Mouse (Mus musculus): ENCODE measurements around the gene Gtf2i. TPM values are rescaled to one million over a fixed set of nuclear protein-coding genes. Genes with fewer than 3 reads are reported as not detected.
"Not testable (repeated sequence)": the region's sequence is repeated elsewhere in the genome, so short reads cannot be mapped to it uniquely, and the experiment has no call there.

Gtf2i gene
- polyA plus RNA-seq, 1 experiment from 2014 or later: 127 TPM

GRCm38 (mm10) chr5:134341721-134342120 is 27.2 kb upstream of the Gtf2i start:
- 85% methylated on average over 5 of the region's 5 CpGs for WGBS

DNA sequence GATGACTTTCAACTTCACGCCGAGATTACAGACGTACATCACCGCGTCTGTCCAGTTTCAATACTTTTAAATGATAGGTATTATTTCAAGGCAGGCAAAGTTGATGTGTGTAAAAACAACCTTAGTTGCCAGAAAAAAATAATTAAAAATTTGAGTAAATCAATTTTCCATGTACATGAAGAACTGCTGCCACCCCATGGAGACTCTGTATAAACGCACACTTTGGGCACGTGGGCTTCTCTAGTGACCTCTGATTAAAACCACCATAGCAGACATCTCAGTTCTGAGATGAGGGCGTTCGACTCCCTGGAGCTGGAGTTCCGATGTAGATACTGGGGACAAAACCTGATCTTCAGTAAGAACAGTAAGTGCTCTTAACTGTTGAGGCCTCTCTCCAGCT is 26.8 kb upstream of the Gtf2i start:
- H3K4me1 ChIP-seq: 0 out of 2 replicates have a peak, but pooled peaks cover 4% of the 10 kb centered on the region
- 63% methylated on average over 10 of the region's 10 CpGs for WGBS
- no peak overlapping the region for H3K4me2 ChIP-seq

More at GRCm38 (mm10) chr5:134341721-134342120, 27.2 kb upstream of the Gtf2i start:
- Histone ChIP-seq H3K9ac (no peak overlapping the region), H3K27me3 (replicated peaks) (no peaks in the 10 kb centered on the region), H3K4me2 (no peak overlapping the region), H3K36me3 (no peaks in the 10 kb centered on the region), H3K4me1 (0 out of 2 replicates have a peak, but pooled peaks cover 4% of the 10 kb centered on the region), H3K9me3 (no peaks in the 10 kb centered on the region), H3K27ac (replicated peaks) (no peak overlapping the region), H3K4me3 (no peak overlapping the region)
- ATAC-seq (ENCODE audit: extremely low read depth, insufficient number of reproducible peaks, low FRiP score, low TSS enrichment): no peak

DNA sequence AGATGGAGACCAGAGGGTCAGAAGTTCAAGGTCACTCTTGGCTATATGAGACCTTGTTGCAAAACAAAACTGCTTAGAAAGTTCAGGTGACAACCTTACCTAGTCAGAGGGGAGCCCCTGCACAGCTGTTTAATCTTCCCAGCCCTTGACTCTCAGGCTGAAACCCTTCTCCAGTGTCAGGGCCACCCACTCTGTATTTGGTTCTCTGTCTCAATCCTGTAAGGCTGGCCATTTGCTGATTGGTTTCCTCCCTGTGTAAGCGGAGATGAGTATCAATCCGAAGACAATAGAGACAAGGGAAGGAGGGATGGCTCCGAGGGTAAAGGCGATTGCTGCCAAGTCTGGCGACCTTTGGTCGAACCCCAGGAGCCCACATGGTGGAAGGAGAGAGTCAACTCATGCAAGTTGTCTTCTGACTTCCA is 25.6 kb upstream of the Gtf2i start:
- Histone ChIP-seq H3K4me3 (no peak overlapping the region), H3K27ac (replicated peaks) (no peak overlapping the region), H3K4me1 (0 out of 2 replicates have a peak, but pooled peaks cover 4% of the 10 kb centered on the region), H3K4me2 (no peak overlapping the region), H3K9ac (no peak overlapping the region), H3K9me3 (no peaks in the 10 kb centered on the region), H3K36me3 (no peaks in the 10 kb centered on the region), H3K27me3 (replicated peaks) (no peaks in the 10 kb centered on the region)
- ATAC-seq (ENCODE audit: extremely low read depth, insufficient number of reproducible peaks, low FRiP score, low TSS enrichment): no peak
- 29% methylated on average over 6 of the region's 6 CpGs for WGBS

More for the DNA sequence above, 26.8 kb upstream of the Gtf2i start:
- Histone ChIP-seq H3K36me3 (no peaks in the 10 kb centered on the region), H3K27ac (replicated peaks) (no peak overlapping the region), H3K4me3 (no peak overlapping the region), H3K9me3 (no peaks in the 10 kb centered on the region), H3K9ac (no peak overlapping the region), H3K27me3 (replicated peaks) (no peaks in the 10 kb centered on the region)
- no peak for ATAC-seq (ENCODE audit: extremely low read depth, insufficient number of reproducible peaks, low FRiP score, low TSS enrichment)

- 58% methylated on average over 2 of the region's 2 CpGs for WGBS
Measured at GRCm38 (mm10) chr5:134337012-134337411, 22.5 kb upstream of the Gtf2i start.

DNA sequence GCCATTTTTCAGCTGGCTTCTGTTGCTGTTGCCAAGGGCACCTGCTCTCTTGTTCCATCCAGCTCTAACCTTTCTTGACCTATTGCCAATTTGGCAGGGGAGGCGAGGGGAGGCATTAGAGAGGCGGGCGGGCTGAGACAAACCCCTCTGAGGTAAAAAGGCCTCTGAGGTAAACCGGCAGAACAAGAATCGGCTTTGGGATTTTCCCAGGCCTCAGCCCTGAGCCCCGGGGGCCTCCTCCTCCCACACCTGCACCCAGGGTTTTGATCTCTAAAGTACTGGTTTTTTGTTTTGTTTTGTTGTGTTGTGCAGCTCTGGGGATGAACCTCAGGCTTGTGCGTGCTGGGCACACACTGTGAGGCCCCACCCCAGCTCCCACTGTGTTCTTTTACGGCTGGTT is 18.2 kb upstream of the Gtf2i start:
- no peaks in the 10 kb centered on the region for H3K9me3 ChIP-seq
- 69% methylated on average over 8 of the region's 8 CpGs for WGBS
- no peak overlapping the region for H3K9ac ChIP-seq
- ATAC-seq (ENCODE audit: extremely low read depth, insufficient number of reproducible peaks, low FRiP score, low TSS enrichment): no peak
- H3K4me1 ChIP-seq: peaks cover 3% of the 10 kb centered on the region; the same call in 1 of the 2 replicates
- H3K36me3 ChIP-seq: no peaks in the 10 kb centered on the region
- H3K27ac ChIP-seq (replicated peaks): no peak overlapping the region
- H3K27me3 ChIP-seq (replicated peaks): no peaks in the 10 kb centered on the region
- no peak overlapping the region for H3K4me3 ChIP-seq
- H3K4me2 ChIP-seq: no peak overlapping the region

More at GRCm38 (mm10) chr5:134337012-134337411, 22.5 kb upstream of the Gtf2i start:
- H3K27me3 ChIP-seq (replicated peaks); H3K9ac ChIP-seq; ATAC-seq (ENCODE audit: extremely low read depth, insufficient number of reproducible peaks, low FRiP score, low TSS enrichment); H3K4me3 ChIP-seq; H3K4me2 ChIP-seq; H3K36me3 ChIP-seq; H3K4me1 ChIP-seq; H3K27ac ChIP-seq (replicated peaks); H3K9me3 ChIP-seq: not testable (repeated sequence)

GRCm38 (mm10) chr5:134330082-134330481 is 15.5 kb upstream of the Gtf2i start:
- Histone ChIP-seq H3K27me3 (replicated peaks) (no peaks in the 10 kb centered on the region), H3K4me1 (peaks cover 12% of the 10 kb centered on the region), H3K36me3 (no peaks in the 10 kb centered on the region), H3K27ac (replicated peaks) (no peak overlapping the region), H3K4me2 (no peak overlapping the region), H3K4me3 (no peak overlapping the region), H3K9me3 (no peaks in the 10 kb centered on the region), H3K9ac (no peak overlapping the region)
- WGBS: 83% methylated on average over 2 of the region's 2 CpGs
- no peak for ATAC-seq (ENCODE audit: extremely low read depth, insufficient number of reproducible peaks, low FRiP score, low TSS enrichment)

DNA sequence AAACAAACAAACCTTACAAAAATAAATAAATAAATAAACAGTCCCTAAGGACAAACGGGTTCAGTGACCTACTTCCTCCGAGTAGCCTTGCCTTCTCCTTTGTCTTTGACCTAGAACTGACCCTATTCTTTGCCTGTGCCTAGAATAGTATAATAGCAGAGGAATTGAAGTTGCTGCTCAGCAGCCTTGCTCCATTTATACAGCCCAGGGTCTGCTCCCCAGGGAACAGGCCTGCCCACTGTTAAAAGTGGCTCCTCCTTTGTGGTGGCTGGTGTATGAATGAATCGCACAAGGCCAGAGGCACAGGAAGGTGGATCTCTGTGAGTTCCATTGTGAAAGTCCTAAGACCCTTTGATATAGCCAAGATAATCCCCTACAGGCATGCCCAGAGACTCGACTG is 14.8 kb upstream of the Gtf2i start:
- no peak for ATAC-seq (ENCODE audit: extremely low read depth, insufficient number of reproducible peaks, low FRiP score, low TSS enrichment)
- peaks cover 12% of the 10 kb centered on the region for H3K4me1 ChIP-seq
- H3K9ac ChIP-seq: no peak overlapping the region
- H3K27me3 ChIP-seq (replicated peaks): no peaks in the 10 kb centered on the region
- no peak overlapping the region for H3K4me3 ChIP-seq
- H3K36me3 ChIP-seq: no peaks in the 10 kb centered on the region
- H3K27ac ChIP-seq (replicated peaks): no peak overlapping the region
- WGBS: 66% methylated on average over 4 of the region's 4 CpGs
- no peak overlapping the region for H3K4me2 ChIP-seq
- H3K9me3 ChIP-seq: no peaks in the 10 kb centered on the region

DNA sequence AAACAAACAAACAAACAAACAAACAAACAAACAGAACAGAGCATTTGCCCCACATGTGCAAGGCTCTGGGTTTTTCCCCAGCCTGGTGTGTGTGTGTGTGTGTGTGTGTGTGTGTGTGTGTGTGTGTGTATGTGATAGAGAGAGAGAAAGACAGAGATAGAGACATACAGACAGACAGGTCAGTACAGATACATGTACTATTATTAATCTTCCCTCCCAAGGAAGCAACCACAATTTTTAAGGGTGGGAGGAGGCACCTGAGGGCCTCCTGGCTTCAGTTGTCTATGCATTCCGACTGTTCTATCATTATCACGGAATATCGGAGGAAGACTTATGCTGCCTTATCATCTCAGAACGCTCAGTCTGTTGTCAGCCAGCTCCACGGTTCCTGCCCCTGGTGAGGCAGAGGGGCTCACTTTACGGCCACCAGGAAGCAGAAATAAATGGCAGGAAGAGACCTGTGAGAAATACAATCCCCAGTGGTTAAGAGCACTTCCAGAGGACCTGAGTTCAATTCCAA is 14.0 kb upstream of the Gtf2i start:
- no peak overlapping the region for H3K4me2 ChIP-seq
- no peaks in the 10 kb centered on the region for H3K9me3 ChIP-seq
- no peak for ATAC-seq (ENCODE audit: extremely low read depth, insufficient number of reproducible peaks, low FRiP score, low TSS enrichment)
- 49% methylated on average over 6 of the region's 6 CpGs for WGBS
- no peak overlapping the region for H3K9ac ChIP-seq
- no peak overlapping the region for H3K4me3 ChIP-seq
- H3K27me3 ChIP-seq (replicated peaks): no peaks in the 10 kb centered on the region
- H3K27ac ChIP-seq (replicated peaks): no peak overlapping the region
- H3K4me1 ChIP-seq: peaks cover 18% of the 10 kb centered on the region
- H3K36me3 ChIP-seq: no peaks in the 10 kb centered on the region

- ATAC-seq (ENCODE audit: extremely low read depth, insufficient number of reproducible peaks, low FRiP score, low TSS enrichment): no peak
- peaks cover 18% of the 10 kb centered on the region for H3K4me1 ChIP-seq
- peak overlapping the region; percentile 28; the same call in 1 of the 2 replicates for H3K27ac ChIP-seq (replicated peaks)
- H3K36me3 ChIP-seq: no peaks in the 10 kb centered on the region
- H3K4me3 ChIP-seq: no peak overlapping the region
- no peak overlapping the region for H3K4me2 ChIP-seq
- peak overlapping the region; percentile 34; the same call in 1 of the 2 replicates for H3K9ac ChIP-seq
- 45% methylated on average over 13 of the region's 13 CpGs for WGBS
- H3K9me3 ChIP-seq: no peaks in the 10 kb centered on the region
- H3K27me3 ChIP-seq (replicated peaks): no peaks in the 10 kb centered on the region
Measured at GRCm38 (mm10) chr5:134325856-134326566, 11.5 kb upstream of the Gtf2i start.

DNA sequence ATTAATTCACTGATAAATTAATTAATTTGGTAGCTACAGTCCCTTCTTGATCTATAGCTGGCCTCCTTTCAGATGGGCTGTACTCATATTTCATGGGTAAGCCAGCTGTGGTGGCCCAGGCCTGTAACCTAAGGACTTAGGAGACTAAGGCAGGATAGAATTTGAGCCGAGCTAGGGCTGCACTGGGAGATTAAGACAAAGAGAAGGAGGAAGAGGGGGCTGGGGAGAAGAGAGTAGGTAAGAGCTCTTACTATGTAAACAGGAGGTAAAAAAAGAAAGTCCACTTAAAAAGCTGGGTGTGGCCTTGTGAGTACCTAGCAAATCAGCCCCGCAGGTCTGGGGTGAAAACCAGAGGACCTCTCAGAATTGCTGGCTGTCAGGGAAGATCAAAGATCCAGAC is 9.3 kb upstream of the Gtf2i start:
- Histone ChIP-seq H3K36me3 (no peaks in the 10 kb centered on the region), H3K27ac (replicated peaks) (peak overlapping the region; percentile 22; the same call in 1 of the 2 replicates), H3K4me1 (peaks cover 16% of the 10 kb centered on the region), H3K27me3 (replicated peaks) (no peaks in the 10 kb centered on the region), H3K9me3 (no peaks in the 10 kb centered on the region), H3K4me3 (no peak overlapping the region), H3K4me2 (no peak overlapping the region), H3K9ac (no peak overlapping the region; the same call in 1 of the 2 replicates)
- 17% methylated on average over 2 of the region's 2 CpGs for WGBS
- ATAC-seq (ENCODE audit: extremely low read depth, insufficient number of reproducible peaks, low FRiP score, low TSS enrichment): no peak

GRCm38 (mm10) chr5:134323311-134323710 is 8.8 kb upstream of the Gtf2i start:
- ATAC-seq (ENCODE audit: extremely low read depth, insufficient number of reproducible peaks, low FRiP score, low TSS enrichment): no peak
- Histone ChIP-seq H3K9me3 (no peaks in the 10 kb centered on the region), H3K27me3 (replicated peaks) (no peaks in the 10 kb centered on the region), H3K36me3 (no peaks in the 10 kb centered on the region), H3K4me1 (peaks cover 21% of the 10 kb centered on the region), H3K4me2 (no peak overlapping the region), H3K27ac (replicated peaks) (no peak overlapping the region), H3K9ac (no peak overlapping the region), H3K4me3 (no peak overlapping the region)
- 87% methylated on average over 13 of the region's 13 CpGs for WGBS

GRCm38 (mm10) chr5:134322355-134322754 is 7.8 kb upstream of the Gtf2i start:
- Histone ChIP-seq H3K4me2 (no peak overlapping the region), H3K27me3 (replicated peaks) (no peaks in the 10 kb centered on the region), H3K27ac (replicated peaks) (no peak overlapping the region), H3K9me3 (no peaks in the 10 kb centered on the region), H3K36me3 (no peaks in the 10 kb centered on the region), H3K4me3 (no peak overlapping the region), H3K4me1 (peaks cover 27% of the 10 kb centered on the region), H3K9ac (no peak overlapping the region)
- ATAC-seq (ENCODE audit: extremely low read depth, insufficient number of reproducible peaks, low FRiP score, low TSS enrichment): no peak
- 83% methylated on average over 13 of the region's 13 CpGs for WGBS

All from heart, embryonic 13.5 days (tissue).